Mouse (Mus musculus): Measurements from ENCODE around the gene Sbp. TPM values are rescaled to one million over a fixed set of nuclear protein-coding genes. Genes with fewer than 3 reads are reported as not detected.

Sbp gene
- total RNA-seq, 2 experiments from 2014 or later, result not detected

GRCm38 (mm10) chr17:23989802-23990201, 48.3 kb downstream of the Sbp start:
- no peak for DNase-seq (ENCODE audit: low spot score in 2 of 2)

- no peak for DNase-seq (ENCODE audit: low spot score in 2 of 2)
Measured at GRCm38 (mm10) chr17:23992789-23993553, 51.5 kb downstream of the Sbp start.

GRCm38 (mm10) chr17:23993559-23994428, 52.3 kb downstream of the Sbp start:
- DNase-seq (ENCODE audit: low spot score in 2 of 2), result peak; percentile 92 to 95

- no peak for DNase-seq (ENCODE audit: low spot score in 2 of 2)
Measured at GRCm38 (mm10) chr17:23994667-23995066, 53.2 kb downstream of the Sbp start.

Other genes with a start within 250 kb of the Sbp start
- 1 to 10 TPM in 1 of 2 experiments, under 1 TPM in 1; 0.99 to 1.3 TPM for gene 1520401A03Rik, start 218.9 kb upstream of the Sbp start, total RNA-seq (2021)
- 10 to 100 TPM; 20.0 to 22.4 TPM for gene Pkmyt1, start 215.3 kb upstream of the Sbp start, total RNA-seq (2021)
- 10 to 100 TPM; 13.8 to 14.6 TPM for gene Paqr4, start 200.8 kb upstream of the Sbp start, total RNA-seq (2021)
- under 1 TPM in 1 of 2 experiments, not detected in 1; 0.14 TPM for gene Kremen2, start 195.8 kb upstream of the Sbp start, total RNA-seq (2021)
- 10 to 100 TPM; 60.9 to 62.4 TPM for gene Flywch1, start 170.1 kb upstream of the Sbp start, total RNA-seq (2021)
- gene Flywch2, start 155.6 kb upstream of the Sbp start, total RNA-seq (2021), result 10 to 100 TPM; 14.0 to 14.4 TPM
- gene Srrm2, start 151.1 kb upstream of the Sbp start, total RNA-seq (2021), result 100 to 1,000 TPM; 855 to 927 TPM
- 100 to 1,000 TPM; 364 to 381 TPM for gene Elob, start 112.5 kb upstream of the Sbp start, total RNA-seq (2021)
- gene Prss33, start 105.6 kb upstream of the Sbp start, total RNA-seq (2021), result not detected
- not detected for gene Prss32, start 97.8 kb upstream of the Sbp start, total RNA-seq (2021)
- gene Prss41, start 97.5 kb upstream of the Sbp start, total RNA-seq (2021), result 1 to 10 TPM; 1.6 to 1.9 TPM
- not detected for gene Prss21, start 73.6 kb upstream of the Sbp start, total RNA-seq (2021)
- gene Dcpp1, start 60.8 kb upstream of the Sbp start, total RNA-seq (2021), result not detected
- not detected for gene Dcpp2, start 60.8 kb upstream of the Sbp start, total RNA-seq (2021)
- not detected for gene Dcpp3, start 24.2 kb upstream of the Sbp start, total RNA-seq (2021)
- gene Sbpl, start 13.6 kb downstream of the Sbp start, total RNA-seq (2021), result not detected
- not detected for gene Prss30, start 38.9 kb downstream of the Sbp start, total RNA-seq (2021)
- gene Prss22, start 56.4 kb downstream of the Sbp start, total RNA-seq (2021), result not detected
- gene Prss27, start 96.5 kb downstream of the Sbp start, total RNA-seq (2021), result not detected
- gene Kctd5, start 131.8 kb downstream of the Sbp start, total RNA-seq (2021), result 10 to 100 TPM; 34.4 to 34.5 TPM
- gene Pdpk1, start 209.3 kb downstream of the Sbp start, total RNA-seq (2021), result 10 to 100 TPM; 51.0 to 51.8 TPM
- gene Amdhd2, start 222.1 kb downstream of the Sbp start, total RNA-seq (2021), result 10 to 100 TPM; 44.9 to 46.8 TPM
- gene Atp6v0c, start 228.0 kb downstream of the Sbp start, total RNA-seq (2021), result 100 to 1,000 TPM; 344 to 347 TPM

Data from adrenal gland, postnatal 4 days (tissue).